Mouse (Mus musculus) spleen, postnatal 14 days (tissue): Measurements from ENCODE around the gene Banp.

Source experiments
- DNase-seq, 2 experiments: peaks; one replicate each; pipeline ENCODE4 v3.0.0; 2021 to 2022; ENCODE audit warnings: low spot score in 2 of 2

The Banp gene

DNA sequence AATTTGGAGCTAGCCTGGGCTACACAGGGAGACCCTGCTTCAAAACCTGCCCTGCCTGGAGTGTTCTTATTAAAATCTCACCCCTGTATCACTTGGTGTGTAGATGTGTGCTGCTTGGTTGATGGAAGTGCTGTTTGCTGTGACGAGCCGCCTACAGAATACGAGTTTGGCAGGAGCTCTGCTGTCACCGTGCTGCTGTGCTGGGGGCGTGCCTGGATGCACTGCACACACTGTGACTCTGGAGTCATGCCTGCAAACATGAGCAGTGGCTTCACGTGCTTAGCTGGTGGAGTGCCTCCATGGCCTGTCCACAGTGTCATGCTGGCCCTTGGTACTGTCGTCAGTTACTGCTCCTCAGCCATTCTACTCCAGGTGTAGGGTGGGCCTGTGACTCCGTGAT, 109.4 kb downstream of the Banp start:
- no peak for DNase-seq

DNA sequence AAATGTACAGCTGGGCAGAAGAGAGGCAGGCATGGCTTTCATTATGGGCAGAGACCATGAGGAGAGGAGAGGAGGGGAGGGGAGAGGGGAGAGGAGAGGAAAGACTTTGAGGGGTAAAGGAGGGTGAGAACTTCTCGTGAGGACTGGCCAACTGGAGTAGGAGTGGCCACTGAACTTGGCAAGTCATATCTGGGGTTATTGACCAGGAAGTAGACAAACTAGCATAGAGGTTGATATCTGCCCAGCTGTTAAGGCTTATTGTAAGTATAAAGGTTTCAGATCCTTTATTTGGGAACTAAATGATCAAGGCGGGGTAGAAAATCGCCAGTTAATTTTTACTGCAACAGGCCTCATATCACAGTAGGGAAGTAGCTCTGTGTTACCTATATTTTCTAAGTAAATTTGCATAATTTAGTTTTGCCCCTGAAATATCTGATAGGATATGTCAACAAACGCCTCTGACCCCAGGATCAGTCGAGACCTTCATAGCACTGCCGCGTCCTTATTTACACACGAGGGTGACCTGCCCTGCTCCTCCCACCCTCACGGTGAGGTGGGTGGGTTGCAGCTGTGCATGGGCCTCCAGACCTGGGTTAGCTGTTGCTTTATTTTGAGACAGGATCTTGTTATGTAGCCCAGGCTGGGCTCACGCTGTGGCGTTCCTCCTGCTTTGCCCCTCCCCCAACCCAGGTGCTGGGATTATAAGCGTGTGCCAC, 113.1 kb downstream of the Banp start:
- no peak for DNase-seq

DNA sequence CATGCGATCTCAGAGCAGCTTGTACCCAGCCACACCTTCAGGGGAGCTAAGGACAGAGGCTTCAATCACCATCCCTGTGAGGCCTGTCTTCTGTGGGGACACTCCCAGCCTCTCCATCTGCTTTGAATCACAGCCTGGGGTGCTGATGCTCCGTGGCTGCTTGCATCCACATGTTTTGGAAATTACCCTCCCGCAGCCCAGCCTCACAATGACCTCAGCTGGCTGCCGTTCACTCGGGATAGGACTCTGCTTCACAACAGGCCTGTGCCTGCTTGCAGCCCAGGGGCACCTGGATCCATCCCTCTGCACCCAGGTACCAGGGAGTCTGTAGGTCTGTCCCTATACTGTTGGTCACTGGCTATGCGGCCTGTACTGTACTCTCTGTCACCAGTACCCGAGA, 114.8 kb downstream of the Banp start:
- DNase-seq = no peak

DNA sequence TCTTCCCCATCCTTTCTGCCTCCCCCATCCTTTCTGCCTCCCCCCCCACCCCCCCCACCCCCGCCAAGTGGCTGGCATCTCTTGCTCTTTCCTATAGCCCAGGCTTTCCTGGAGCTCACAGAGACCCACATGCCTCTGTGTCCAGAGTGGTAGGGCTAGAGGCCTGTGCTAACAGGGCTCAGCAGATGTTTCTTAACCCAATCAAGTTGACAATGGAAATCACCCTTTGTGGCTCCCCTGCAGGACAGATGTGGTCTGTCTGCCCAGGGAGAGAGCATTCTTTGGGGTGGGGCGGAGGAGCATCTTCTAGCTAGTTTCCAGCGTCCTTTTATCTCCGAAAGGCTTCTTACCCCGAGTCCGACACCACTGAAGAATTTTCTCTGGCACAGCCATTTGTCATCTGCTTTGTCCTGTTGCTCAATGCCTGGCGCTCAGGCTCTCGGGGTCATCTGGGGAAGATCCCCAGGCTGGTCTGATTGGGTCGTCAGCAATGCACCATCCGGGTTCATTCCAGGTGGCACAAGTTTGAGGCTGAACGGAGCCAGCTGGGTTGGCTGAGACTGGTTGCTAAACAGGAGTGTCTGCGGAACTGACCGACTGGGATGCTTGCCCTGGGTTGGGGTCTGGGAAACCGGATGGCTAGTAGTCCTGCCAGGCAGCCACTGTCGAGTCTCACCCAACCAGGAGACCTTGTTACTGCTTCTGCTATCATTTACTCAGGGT, 118.4 kb downstream of the Banp start:
- no peak for DNase-seq

DNA sequence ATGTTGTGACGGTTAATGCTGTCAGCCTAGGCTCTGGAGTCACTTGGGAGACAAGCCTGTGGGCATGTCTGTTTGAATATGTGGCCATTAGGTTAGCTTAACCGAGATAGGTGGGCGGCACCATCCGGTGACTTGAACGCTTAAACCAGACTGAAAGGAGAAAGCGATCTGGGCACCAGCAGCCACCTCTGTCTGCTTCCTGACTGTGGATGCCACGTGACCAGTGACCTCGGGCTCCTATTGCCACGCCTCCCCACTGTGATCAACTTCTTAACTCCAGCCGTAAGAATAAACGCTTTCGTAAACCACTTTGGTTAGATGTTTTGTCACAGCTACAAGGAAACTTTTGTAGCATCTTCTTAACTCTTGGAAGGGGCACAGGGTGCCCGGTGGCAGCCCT, 119.1 kb downstream of the Banp start:
- DNase-seq = no peak

DNA sequence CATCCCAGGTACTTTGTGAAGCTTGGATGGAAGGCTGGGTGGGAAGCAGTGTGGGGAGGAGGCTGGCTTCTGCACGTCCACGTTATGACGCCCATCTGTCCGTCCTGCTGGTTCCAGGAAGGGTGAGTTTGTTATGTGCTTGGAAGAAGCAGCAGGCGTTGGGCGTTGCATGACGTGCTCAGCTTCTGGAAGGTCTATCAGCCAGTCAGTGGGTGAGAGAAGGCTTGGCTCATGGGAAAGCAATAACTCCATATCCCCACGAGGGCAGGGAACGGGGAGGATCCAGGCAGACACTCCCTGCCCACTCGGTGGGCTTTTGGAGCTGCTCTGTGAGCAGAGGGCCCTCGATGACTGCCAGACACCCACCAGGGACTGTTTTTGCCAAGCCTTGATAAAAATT, 119.7 kb downstream of the Banp start:
- no peak for DNase-seq

DNA sequence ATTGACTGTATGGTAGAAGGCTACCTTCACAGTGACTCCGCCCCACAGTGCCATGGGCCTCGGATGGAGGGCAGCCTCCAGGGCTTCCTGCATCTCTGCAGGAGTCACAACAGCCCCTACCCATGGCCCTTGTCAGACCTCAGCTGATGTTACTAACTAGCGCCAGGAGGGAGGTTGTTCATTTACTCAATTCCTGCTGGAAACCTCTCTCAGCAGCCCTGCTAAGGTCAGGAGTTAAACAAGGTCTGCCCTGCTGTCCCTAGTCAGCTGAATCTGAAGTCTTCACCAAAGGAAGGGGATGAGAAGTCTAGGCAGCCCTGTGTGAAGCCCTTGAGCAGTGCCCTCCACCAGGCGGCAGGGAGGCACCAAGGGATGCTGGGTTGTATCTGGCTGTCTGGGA, 121.6 kb downstream of the Banp start:
- no peak for DNase-seq

DNA sequence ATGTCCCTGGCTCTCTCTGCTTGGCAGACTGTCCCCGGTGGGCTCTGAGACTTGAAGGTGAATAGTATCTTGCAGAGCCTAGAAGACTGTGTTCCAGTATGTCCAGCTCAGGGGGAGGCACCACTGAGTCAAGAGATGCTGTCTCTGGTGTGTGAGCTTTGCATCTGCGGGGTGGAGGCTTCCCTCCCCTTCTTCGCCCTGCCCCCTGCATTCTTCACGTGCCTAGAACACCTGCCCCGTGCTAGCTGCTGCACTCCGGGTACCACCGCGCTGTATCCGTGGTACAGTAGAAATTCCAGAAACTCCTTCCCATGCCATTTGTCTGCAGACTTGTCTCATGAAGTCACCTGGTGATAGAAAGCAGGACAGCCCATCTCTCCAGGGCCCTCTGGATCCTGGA, 124.4 kb downstream of the Banp start:
- DNase-seq = no peak

DNA sequence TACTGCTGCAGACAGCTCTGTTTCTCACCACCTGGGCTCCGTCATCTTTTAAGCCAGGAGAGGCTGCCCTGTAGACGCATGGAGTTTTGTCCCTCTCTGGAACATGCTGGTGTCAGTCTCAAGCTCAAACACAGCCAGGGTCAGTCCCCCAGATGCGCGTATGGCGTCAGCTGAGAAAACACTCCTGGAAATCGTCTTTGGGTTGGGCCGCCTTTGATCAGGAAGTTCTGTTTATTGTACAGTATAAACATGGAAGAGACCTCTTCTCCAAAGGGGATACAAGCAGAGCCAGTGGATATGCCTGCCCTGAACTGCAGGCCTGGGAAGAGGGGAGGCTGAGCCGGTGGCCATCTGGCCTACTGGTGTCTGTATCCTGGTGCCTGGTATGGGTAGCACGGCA, 124.9 kb downstream of the Banp start:
- DNase-seq = no peak

DNA sequence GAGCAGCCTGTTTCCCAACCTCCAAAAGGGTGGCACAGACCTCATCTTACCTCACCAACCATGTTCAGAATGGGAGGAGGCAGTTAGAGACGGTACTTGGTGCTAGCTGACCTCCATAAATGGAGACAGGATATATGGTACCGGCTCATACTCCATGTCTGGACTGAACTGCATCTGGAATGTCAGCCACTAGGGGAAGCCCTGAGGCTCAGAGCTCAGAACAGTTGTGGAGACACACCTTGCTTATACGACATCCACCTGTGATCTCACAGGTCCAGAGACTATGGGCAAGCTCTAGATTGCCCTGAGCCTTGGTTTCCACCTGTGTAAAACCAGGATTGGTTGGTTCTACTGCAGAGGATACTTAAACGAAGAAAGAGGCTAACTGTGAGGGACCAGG, 125.4 kb downstream of the Banp start:
- DNase-seq = no peak

DNA sequence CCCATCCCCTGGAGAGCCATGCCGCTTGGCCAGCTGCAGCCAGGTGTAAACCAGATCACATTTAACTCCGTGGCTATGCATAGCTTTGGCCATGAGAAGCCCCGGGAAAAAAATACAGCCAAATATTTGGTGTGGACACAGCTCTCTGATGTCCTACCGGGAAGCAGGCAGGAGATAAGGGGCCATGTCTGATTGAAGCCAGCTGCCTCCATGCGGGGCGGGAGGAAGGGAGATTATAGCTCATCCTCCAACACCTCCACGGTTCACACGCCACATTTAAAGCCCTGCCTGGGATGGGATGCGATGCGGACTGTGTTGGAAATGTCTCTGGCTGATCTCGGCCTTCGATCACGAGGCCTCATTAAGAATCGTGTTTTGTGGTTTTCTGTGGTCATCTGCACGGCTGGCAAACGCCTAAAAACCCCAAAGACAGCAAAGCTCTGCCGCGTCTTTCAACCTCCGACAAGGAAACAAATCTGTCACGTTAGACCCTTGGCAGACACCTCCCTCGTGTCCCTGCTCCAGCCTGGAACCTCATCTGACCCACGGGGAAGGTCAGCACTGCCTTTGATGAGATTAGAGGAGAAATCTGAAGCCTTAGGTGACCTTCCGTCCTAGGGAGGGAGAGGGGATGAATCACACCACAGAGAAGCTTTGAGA, 126.8 kb downstream of the Banp start:
- DNase-seq = no peak

DNA sequence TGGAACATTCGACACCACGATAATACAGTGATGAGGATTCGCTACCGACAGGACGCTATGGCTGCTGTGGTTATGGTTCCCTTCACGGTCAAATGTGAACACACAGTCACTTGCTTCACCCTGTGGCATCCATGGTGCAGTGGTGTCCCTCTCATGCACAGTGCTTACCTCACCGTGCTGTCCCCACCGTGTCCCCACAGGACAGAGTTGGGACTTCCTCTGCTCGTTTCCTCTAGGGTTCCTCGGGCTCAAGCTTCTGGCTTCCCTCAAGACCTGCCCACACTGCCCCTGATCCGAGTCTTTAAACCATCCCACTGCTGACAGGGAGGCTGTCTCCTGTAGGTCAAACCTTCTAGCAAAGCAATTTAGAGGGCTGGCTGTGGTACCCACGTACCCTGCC, 128.8 kb downstream of the Banp start:
- no peak for DNase-seq
